8 mouse cellular contexts compared by ENCODE assay signal in the genomic region with DNA sequence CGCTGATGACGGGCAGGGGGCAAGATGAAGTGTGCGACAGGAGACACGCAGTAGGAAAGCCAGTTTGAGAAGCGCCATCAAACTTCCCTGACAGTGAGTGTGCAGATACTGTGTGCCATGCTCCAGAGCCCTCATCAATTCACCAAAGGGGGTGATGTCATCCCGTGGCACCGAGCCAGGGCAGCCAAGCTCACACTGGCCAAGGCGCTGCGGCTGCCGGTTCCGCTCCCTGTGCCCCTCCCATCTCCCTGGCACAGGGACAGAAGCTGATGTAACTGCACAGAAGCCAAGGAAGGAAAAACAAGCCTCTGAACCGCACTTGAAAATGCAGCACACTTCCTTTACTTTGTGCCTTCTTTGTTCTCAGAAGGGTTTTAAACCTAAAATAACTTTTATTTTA. TPM values are rescaled to one million over a fixed set of nuclear protein-coding genes. Genes with fewer than 3 reads are reported as not detected.
DNase-seq lines count a peak whose midpoint lies in the region; ATAC-seq and TF ChIP-seq lines count a peak whose summit lies in the region.

No protein-coding gene starts in this region.

- no peak overlapping the region for H3K4me2 ChIP-seq in neural tube, embryonic 11.5 days (ENCODE audit: low read depth)
- H3K4me2 ChIP-seq in embryonic facial prominence, embryonic 14.5 days (ENCODE audit: low read depth, low read length): no peak overlapping the region
- H3K4me2 ChIP-seq in kidney, embryonic 15.5 days: no peak overlapping the region
- H3K4me2 ChIP-seq in liver, embryonic 14.5 days (ENCODE audit: low read depth): no peak overlapping the region
- 0 out of 2 replicates have a peak overlapping the region, but pooled peaks have one; percentile 0 for H3K4me2 ChIP-seq in neural tube, embryonic 12.5 days (replicated peaks)
- no peak overlapping the region for H3K4me2 ChIP-seq in stomach, embryonic 16.5 days (ENCODE audit: low read depth, low read length)

- no peaks in the 10 kb centered on the region for H3K27me3 ChIP-seq in neural tube, embryonic 11.5 days (ENCODE audit: control insufficient read depth, insufficient read depth, low read length)
- no peaks in the 10 kb centered on the region for H3K27me3 ChIP-seq in embryonic facial prominence, embryonic 14.5 days (replicated peaks; ENCODE audit: control insufficient read depth, insufficient read depth, low read length)
- no peaks in the 10 kb centered on the region for H3K27me3 ChIP-seq in heart, embryonic 10.5 days (ENCODE audit: insufficient read depth, poor library complexity, severe bottlenecking)
- H3K27me3 ChIP-seq in kidney, embryonic 15.5 days: no peaks in the 10 kb centered on the region
- no peaks in the 10 kb centered on the region for H3K27me3 ChIP-seq in liver, embryonic 14.5 days (ENCODE audit: control insufficient read depth, insufficient read depth, low read length)
- no peaks in the 10 kb centered on the region for H3K27me3 ChIP-seq in neural tube, embryonic 12.5 days (replicated peaks)
- no peaks in the 10 kb centered on the region for H3K27me3 ChIP-seq in stomach, embryonic 16.5 days (ENCODE audit: control insufficient read depth, insufficient read depth, low read length)

- no peak overlapping the region for H3K4me3 ChIP-seq in neural tube, embryonic 11.5 days (ENCODE audit: low read depth, low read length)
- H3K4me3 ChIP-seq in embryonic facial prominence, embryonic 14.5 days (ENCODE audit: low read depth, low read length): no peak overlapping the region
- no peak overlapping the region for H3K4me3 ChIP-seq in heart, embryonic 10.5 days
- H3K4me3 ChIP-seq in kidney, embryonic 15.5 days (replicated peaks): no peak overlapping the region
- H3K4me3 ChIP-seq in liver, embryonic 14.5 days (ENCODE audit: insufficient read depth in 1 of 2, low read depth in 2 of 2, low read length in 2 of 2): no peak overlapping the region
- no peak overlapping the region for H3K4me3 ChIP-seq in neural tube, embryonic 12.5 days
- no peak overlapping the region for H3K4me3 ChIP-seq in stomach, embryonic 16.5 days (replicated peaks; ENCODE audit: low read length)

- no peak overlapping the region for H3K27ac ChIP-seq in neural tube, embryonic 11.5 days (ENCODE audit: low read depth, low read length)
- peak overlapping the region; percentile 73 for H3K27ac ChIP-seq in embryonic facial prominence, embryonic 14.5 days (replicated peaks; ENCODE audit: low read depth, low read length)
- H3K27ac ChIP-seq in heart, embryonic 10.5 days: peak overlapping the region; percentile 29; the same call in 1 of the 2 replicates
- peak overlapping the region; percentile 72 for H3K27ac ChIP-seq in kidney, embryonic 15.5 days
- H3K27ac ChIP-seq in liver, embryonic 14.5 days: no peak overlapping the region
- no peak overlapping the region for H3K27ac ChIP-seq in neural tube, embryonic 12.5 days
- H3K27ac ChIP-seq in stomach, embryonic 16.5 days (ENCODE audit: low read length): peak overlapping the region; percentile 49

- H3K9ac ChIP-seq in neural tube, embryonic 11.5 days (ENCODE audit: low read length): no peak overlapping the region
- no peak overlapping the region for H3K9ac ChIP-seq in embryonic facial prominence, embryonic 14.5 days (ENCODE audit: low read depth, low read length)
- H3K9ac ChIP-seq in kidney, embryonic 15.5 days: no peak overlapping the region
- H3K9ac ChIP-seq in liver, embryonic 14.5 days (replicated peaks): no peak overlapping the region
- H3K9ac ChIP-seq in neural tube, embryonic 12.5 days: no peak overlapping the region
- H3K9ac ChIP-seq in stomach, embryonic 16.5 days (ENCODE audit: low read length): no peak overlapping the region

- H3K36me3 ChIP-seq in neural tube, embryonic 11.5 days (ENCODE audit: control insufficient read depth, insufficient read depth, low read length): peaks cover 31% of the 10 kb centered on the region
- H3K36me3 ChIP-seq in embryonic facial prominence, embryonic 14.5 days (ENCODE audit: control insufficient read depth, insufficient read depth, low read length): peaks cover 97% of the 10 kb centered on the region
- H3K36me3 ChIP-seq in heart, embryonic 10.5 days: peaks cover 98% of the 10 kb centered on the region
- H3K36me3 ChIP-seq in kidney, embryonic 15.5 days: peaks cover 98% of the 10 kb centered on the region
- peaks cover 47% of the 10 kb centered on the region for H3K36me3 ChIP-seq in liver, embryonic 14.5 days (replicated peaks; ENCODE audit: control insufficient read depth, insufficient read depth, low read depth)
- H3K36me3 ChIP-seq in neural tube, embryonic 12.5 days: peaks cover 91% of the 10 kb centered on the region
- peaks cover 41% of the 10 kb centered on the region for H3K36me3 ChIP-seq in stomach, embryonic 16.5 days (ENCODE audit: control insufficient read depth, insufficient read depth, low read length)

- no peak for TF ChIP-seq CTCF in liver, embryonic 14.5 days (IDR thresholded peaks at IDR 0.05; ENCODE audit: low read depth)

- 80% methylated on average over 12 of the region's 12 CpGs for WGBS in neural tube, embryonic 11.5 days
- 55% methylated on average over 12 of the region's 12 CpGs for WGBS in embryonic facial prominence, embryonic 14.5 days
- WGBS in heart, embryonic 10.5 days: 68% methylated on average over 12 of the region's 12 CpGs
- 59% methylated on average over 12 of the region's 12 CpGs for WGBS in kidney, embryonic 15.5 days
- WGBS in liver, embryonic 14.5 days (ENCODE audit: insufficient replicate concordance): 81% methylated on average over 12 of the region's 12 CpGs
- whole genome bisulfite sequencing in neural tube, embryonic 12.5 days: 59% methylated on average over 12 of the region's 12 CpGs
- WGBS in stomach, embryonic 16.5 days: 46% methylated on average over 12 of the region's 12 CpGs

- ATAC-seq in neural tube, embryonic 11.5 days (ENCODE audit: insufficient read depth, low FRiP score, low TSS enrichment): peak; percentile 77; the same call in 1 of the 2 replicates
- ATAC-seq in embryonic facial prominence, embryonic 14.5 days (ENCODE audit: low read depth): peak; percentile 96
- ATAC-seq in kidney, embryonic 15.5 days (replicated peaks; ENCODE audit: low FRiP score): peak; percentile 85
- 0 out of 2 replicates have a peak, but pooled peaks have one; percentile 34 for ATAC-seq in liver, embryonic 14.5 days (ENCODE audit: insufficient read depth)
- ATAC-seq in neural tube, embryonic 12.5 days (ENCODE audit: low FRiP score, low read depth): peak; percentile 98
- peak; percentile 94 for ATAC-seq in stomach, embryonic 16.5 days (ENCODE audit: insufficient read depth, low FRiP score)

- no peak for TF ChIP-seq EP300 in liver, embryonic 14.5 days (IDR thresholded peaks at IDR 0.05; ENCODE audit: low read depth)

- H3K9me3 ChIP-seq in neural tube, embryonic 11.5 days (ENCODE audit: control insufficient read depth, low read length): no peaks in the 10 kb centered on the region
- H3K9me3 ChIP-seq in embryonic facial prominence, embryonic 14.5 days (ENCODE audit: control insufficient read depth, low read length): 0 out of 2 replicates have a peak, but pooled peaks cover 3% of the 10 kb centered on the region
- no peaks in the 10 kb centered on the region for H3K9me3 ChIP-seq in heart, embryonic 10.5 days
- H3K9me3 ChIP-seq in kidney, embryonic 15.5 days (replicated peaks): no peaks in the 10 kb centered on the region; the same call in 1 of the 2 replicates
- H3K9me3 ChIP-seq in liver, embryonic 14.5 days (ENCODE audit: control insufficient read depth, low read length): no peaks in the 10 kb centered on the region
- H3K9me3 ChIP-seq in neural tube, embryonic 12.5 days: no peaks in the 10 kb centered on the region
- H3K9me3 ChIP-seq in stomach, embryonic 16.5 days (replicated peaks; ENCODE audit: control insufficient read depth, low read length): no peaks in the 10 kb centered on the region

- H3K4me1 ChIP-seq in neural tube, embryonic 11.5 days (ENCODE audit: control insufficient read depth, insufficient read depth, low read length): peaks cover 2% of the 10 kb centered on the region
- H3K4me1 ChIP-seq in embryonic facial prominence, embryonic 14.5 days (ENCODE audit: control insufficient read depth, insufficient read depth, low read length): peaks cover 8% of the 10 kb centered on the region
- H3K4me1 ChIP-seq in heart, embryonic 10.5 days: peaks cover 10% of the 10 kb centered on the region
- H3K4me1 ChIP-seq in kidney, embryonic 15.5 days: peaks cover 19% of the 10 kb centered on the region
- peaks cover 0 to 12% of the 10 kb centered on the region in 2 experiments; a peak in 3 of 4 replicates for H3K4me1 ChIP-seq in liver, embryonic 14.5 days (replicated peaks; ENCODE audit: control insufficient read depth in 2 of 2, insufficient read depth in 2 of 2, low read length in 1 of 2)
- peaks cover 14% of the 10 kb centered on the region for H3K4me1 ChIP-seq in neural tube, embryonic 12.5 days
- peaks cover 18% of the 10 kb centered on the region for H3K4me1 ChIP-seq in stomach, embryonic 16.5 days (ENCODE audit: control insufficient read depth, insufficient read depth, low read length)

- DNase-seq in neural tube, embryonic 11.5 days (ENCODE audit: low spot score): peak; percentile 60
- DNase-seq in neural tube, embryonic 10.5 days (ENCODE audit: extremely low spot score, low spot score): no peak
- peak; percentile 95 for DNase-seq in embryonic facial prominence, embryonic 14.5 days (ENCODE audit: low spot score)
- peak; percentile 88 for DNase-seq in heart, embryonic 10.5 days (ENCODE audit: low spot score)
- DNase-seq in liver, embryonic 14.5 days (ENCODE audit: low read depth in 3 of 3, low spot score in 3 of 3): no peak

RNA-seq across cellular contexts. Expression of a gene that starts 6.8 kb away (rescaled TPM):
- polyA plus RNA-seq in neural tube, embryonic 11.5 days (2014; fragmentation: Nextera tagmentation; extraction: Ambion mirVana): 78.2 and 82.2 TPM in 2 replicates
- 52.5 and 53.8 TPM in 2 replicates for polyA plus RNA-seq in embryonic facial prominence, embryonic 14.5 days (2014; fragmentation: Nextera tagmentation; extraction: Ambion mirVana)
- polyA plus RNA-seq in heart, embryonic 10.5 days (2016; fragmentation: Nextera tagmentation; extraction: Ambion mirVana): 50.8 and 58.6 TPM in 2 replicates
- polyA plus RNA-seq in kidney, embryonic 15.5 days (2015; fragmentation: Nextera tagmentation; extraction: Ambion mirVana): 59.5 and 62.6 TPM in 2 replicates
- polyA plus RNA-seq in liver, embryonic 14.5 days (2012; rRNA removed): 5.8 and 9.4 TPM in 2 replicates
- 8.2 and 9.8 TPM in 2 replicates for polyA plus RNA-seq in liver, embryonic 14.5 days (2014; fragmentation: Nextera tagmentation; extraction: Ambion mirVana)
- polyA plus RNA-seq in neural tube, embryonic 12.5 days (2016; fragmentation: Nextera tagmentation; extraction: Ambion mirVana): 114 and 130 TPM in 2 replicates
- polyA plus RNA-seq in stomach, embryonic 16.5 days (2015; fragmentation: Nextera tagmentation; extraction: Ambion mirVana): 63.5 and 67.6 TPM in 2 replicates

RNA-seq across cellular contexts. Expression of a gene that starts 40.4 kb away (rescaled TPM):
- polyA plus RNA-seq in neural tube, embryonic 11.5 days (2014; fragmentation: Nextera tagmentation; extraction: Ambion mirVana): 2.8 and 3.2 TPM in 2 replicates
- polyA plus RNA-seq in embryonic facial prominence, embryonic 14.5 days (2014; fragmentation: Nextera tagmentation; extraction: Ambion mirVana): 4.1 and 4.3 TPM in 2 replicates
- 1.1 and 1.7 TPM in 2 replicates for polyA plus RNA-seq in heart, embryonic 10.5 days (2016; fragmentation: Nextera tagmentation; extraction: Ambion mirVana)
- 3.9 and 4.1 TPM in 2 replicates for polyA plus RNA-seq in kidney, embryonic 15.5 days (2015; fragmentation: Nextera tagmentation; extraction: Ambion mirVana)
- polyA plus RNA-seq in liver, embryonic 14.5 days (2012; rRNA removed): 1.7 TPM in 2 replicates
- polyA plus RNA-seq in liver, embryonic 14.5 days (2014; fragmentation: Nextera tagmentation; extraction: Ambion mirVana): 0.44 and 0.54 TPM in 2 replicates
- 2.3 and 2.7 TPM in 2 replicates for polyA plus RNA-seq in neural tube, embryonic 12.5 days (2016; fragmentation: Nextera tagmentation; extraction: Ambion mirVana)
- polyA plus RNA-seq in stomach, embryonic 16.5 days (2015; fragmentation: Nextera tagmentation; extraction: Ambion mirVana): 4.3 and 4.7 TPM in 2 replicates

Comparison
In these comparisons a context has a peak if more than half of its experiments do, and no peak if none do; other contexts are left out.
1. DNase-seq: peak in neural tube, embryonic 11.5 days (single experiment), embryonic facial prominence, embryonic 14.5 days (single experiment) and heart, embryonic 10.5 days (single experiment); none in neural tube, embryonic 10.5 days (single experiment) and liver, embryonic 14.5 days (0 of 3).
2. ATAC-seq: peak in every context shown above with its lines; median percentile 98 in neural tube, embryonic 12.5 days; 96 in embryonic facial prominence, embryonic 14.5 days; 94 in stomach, embryonic 16.5 days; 85 in kidney, embryonic 15.5 days; 77 in neural tube, embryonic 11.5 days; 34 in liver, embryonic 14.5 days.
3. H3K27ac ChIP-seq: peak in embryonic facial prominence, embryonic 14.5 days (single experiment), heart, embryonic 10.5 days (single experiment), kidney, embryonic 15.5 days (single experiment) and stomach, embryonic 16.5 days (single experiment); none in neural tube, embryonic 11.5 days (single experiment), liver, embryonic 14.5 days (single experiment) and neural tube, embryonic 12.5 days (single experiment).